Mouse (Mus musculus) testis, postnatal 14 days (tissue): Measurements from ENCODE around the gene Arhgef26.

Source experiments
- DNase-seq: peaks from one replicate; pipeline ENCODE4 v3.0.0; 2021; ENCODE audit warnings: low spot score

Gene Arhgef26

DNA sequence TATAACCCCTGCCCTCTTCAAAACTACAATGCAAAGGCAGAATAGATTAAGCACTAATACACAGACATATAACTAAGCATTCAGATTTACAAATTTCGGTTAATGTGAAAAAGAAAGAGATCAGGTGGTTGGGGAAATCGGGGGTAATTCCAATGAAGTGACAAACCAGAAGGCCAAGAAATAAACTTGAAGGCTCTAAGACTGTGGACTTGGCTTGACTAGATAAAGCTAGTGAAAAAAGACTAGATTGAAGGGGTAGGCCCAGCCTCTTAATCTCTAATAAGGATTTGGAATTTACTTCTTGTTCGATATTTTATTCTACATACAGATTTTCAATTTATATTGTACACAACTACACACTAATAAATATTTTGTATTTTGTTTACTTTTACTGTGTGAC lies at the start of gene Arhgef26:
Arhgef26 (plus strand) TSS at position 301 of the 400 bp plus-strand sequence.
- DNase-seq = no peak

DNA sequence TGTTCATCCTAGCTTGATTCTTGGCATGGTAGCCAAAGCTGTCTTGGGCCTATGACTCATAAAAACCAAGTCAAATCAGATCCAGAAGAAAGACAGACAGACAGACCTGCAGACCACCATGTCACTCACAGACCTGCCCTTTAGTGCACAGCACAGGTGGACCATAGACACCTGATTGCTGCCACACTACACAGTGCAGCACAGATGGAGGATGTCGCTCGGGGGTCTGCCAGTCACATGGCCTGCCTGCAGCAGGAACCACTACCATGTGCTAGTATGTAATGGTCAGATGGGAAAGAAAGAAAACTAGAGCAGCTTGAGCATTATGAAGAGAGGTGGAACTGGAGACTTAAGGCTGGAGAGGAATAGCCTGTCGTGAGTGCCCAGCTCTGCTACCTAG lies 27.7 kb upstream of the Arhgef26 start:
- DNase-seq = no peak

DNA sequence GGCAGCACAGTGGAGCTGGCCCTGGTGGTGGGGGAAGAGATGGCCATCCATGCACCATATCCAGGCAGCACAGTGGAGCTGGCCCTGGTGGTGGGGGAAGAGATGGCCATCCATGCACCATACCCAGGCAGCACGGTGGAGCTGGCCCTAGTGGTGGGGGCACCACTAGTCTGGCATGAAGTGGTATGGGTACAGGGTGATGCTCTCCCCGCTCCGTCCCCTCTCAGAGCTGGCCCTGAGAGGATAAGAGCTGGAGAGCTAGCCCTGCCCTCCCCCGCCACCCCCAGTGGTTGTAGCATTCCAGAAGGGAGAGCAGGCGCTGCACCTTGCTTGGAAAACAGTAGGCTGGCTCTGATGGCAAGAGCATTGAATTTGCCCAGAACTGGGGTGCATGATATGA lies 26.9 kb upstream of the Arhgef26 start:
- no peak for DNase-seq

DNA sequence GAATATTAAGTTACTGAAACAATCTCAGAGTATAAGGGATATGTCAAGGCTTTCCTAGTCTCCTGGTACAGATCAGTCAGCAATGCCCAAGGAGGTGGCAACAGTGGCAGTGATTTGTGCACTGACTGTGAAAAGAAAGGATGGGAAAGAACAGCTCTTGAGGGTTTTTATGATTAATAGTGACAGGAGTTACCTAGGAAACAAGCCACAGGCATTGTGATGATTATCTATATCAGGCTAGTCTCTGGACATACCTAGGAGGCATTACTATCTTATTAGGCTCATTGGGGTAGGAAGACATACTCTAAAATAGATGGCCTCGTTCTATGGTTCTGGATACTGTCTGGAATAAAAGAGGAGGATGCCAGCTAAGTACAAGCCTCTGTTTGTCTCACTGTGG lies 13.4 kb upstream of the Arhgef26 start:
- no peak for DNase-seq

GRCm38 (mm10) chr3:62327903-62328302 lies 10.2 kb upstream of the Arhgef26 start:
- DNase-seq = no peak

DNA sequence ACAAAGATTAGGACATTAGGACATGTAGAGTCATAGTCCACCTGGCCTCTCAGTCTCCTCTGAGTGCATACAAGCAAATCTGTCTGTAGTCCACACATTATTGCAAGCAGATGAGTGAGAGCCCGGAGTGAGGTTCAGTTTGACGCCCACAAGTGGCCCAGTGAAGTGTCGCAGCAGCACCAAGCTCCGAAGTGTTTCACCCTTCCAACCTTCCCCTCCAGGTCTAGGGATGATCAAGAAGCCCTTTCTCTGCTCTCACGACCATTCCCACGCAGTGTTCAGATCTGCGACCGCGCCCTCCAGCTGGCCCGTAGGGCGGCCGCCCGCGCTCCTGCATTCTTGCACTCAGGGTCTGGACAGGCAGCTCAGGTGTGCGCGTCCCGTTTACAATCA lies 313 bp downstream of the Arhgef26 start:
- DNase-seq = no peak

GRCm38 (mm10) chr3:62338854-62339515 lies 841 bp downstream of the Arhgef26 start:
- DNase-seq = peak; percentile 74

- peak; percentile 23 for DNase-seq
Measured at GRCm38 (mm10) chr3:62339516-62340051, 1.4 kb downstream of the Arhgef26 start.

GRCm38 (mm10) chr3:62340154-62340760 lies 2.1 kb downstream of the Arhgef26 start:
- DNase-seq = no peak

GRCm38 (mm10) chr3:62340861-62341260 lies 2.7 kb downstream of the Arhgef26 start:
- DNase-seq = no peak

- no peak for DNase-seq
Measured at GRCm38 (mm10) chr3:62341496-62342205, 3.5 kb downstream of the Arhgef26 start.

GRCm38 (mm10) chr3:62348514-62349217 lies 10.5 kb downstream of the Arhgef26 start:
- DNase-seq = no peak

DNA sequence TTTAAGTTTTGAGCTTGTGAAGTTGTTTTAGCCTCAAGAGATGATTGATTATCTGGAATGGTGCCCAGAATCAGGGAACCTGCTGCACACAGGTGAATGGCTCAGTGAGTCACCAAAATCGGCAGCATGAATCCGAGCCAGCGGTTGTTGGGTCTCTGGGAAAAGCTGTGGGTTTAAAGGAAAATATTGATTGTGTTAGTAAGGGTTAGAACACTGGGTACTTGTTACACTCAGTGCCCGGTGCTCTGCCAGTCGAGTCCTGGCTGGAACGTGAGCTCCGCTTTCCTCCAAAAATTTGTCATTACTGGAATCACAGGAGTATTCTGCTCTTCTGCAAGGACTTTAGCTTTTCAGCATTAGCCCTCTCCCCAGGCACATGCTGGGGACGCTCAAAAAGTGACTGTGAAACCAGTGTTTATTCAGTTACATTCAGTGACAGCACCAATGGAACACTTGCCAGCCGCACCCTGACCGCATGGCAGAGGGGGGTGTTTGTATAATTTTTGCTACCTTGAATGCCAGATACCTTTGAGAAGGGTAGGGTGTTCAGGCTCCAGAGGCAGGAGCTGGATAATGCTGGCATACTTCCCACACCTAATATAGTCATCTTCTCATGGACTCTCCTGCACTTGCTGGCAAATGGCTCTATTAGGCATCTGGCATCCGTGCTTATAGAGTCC lies 11.2 kb downstream of the Arhgef26 start:
- peak; percentile 4 for DNase-seq

DNA sequence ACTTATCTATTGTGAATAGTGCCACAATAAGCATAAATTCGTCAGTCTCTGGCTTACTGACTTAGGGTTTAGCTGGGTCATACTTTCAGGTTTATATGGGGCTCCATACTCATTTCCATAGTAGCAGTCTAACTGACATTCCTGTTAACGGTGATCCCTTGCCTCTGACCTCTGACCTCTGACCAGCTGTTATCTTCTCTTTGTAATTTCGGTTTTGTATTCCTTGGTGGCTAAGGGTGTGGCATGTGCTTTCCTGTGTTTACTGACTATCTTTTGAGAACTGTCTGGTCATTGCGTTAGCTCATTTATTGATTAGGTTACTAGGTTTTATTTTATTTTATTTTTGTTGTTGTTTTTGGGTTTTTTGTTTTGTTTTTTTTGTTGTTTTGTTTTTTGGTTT lies 13.9 kb downstream of the Arhgef26 start:
- DNase-seq = no peak

GRCm38 (mm10) chr3:62352876-62353275 lies 14.7 kb downstream of the Arhgef26 start:
- DNase-seq = no peak

DNA sequence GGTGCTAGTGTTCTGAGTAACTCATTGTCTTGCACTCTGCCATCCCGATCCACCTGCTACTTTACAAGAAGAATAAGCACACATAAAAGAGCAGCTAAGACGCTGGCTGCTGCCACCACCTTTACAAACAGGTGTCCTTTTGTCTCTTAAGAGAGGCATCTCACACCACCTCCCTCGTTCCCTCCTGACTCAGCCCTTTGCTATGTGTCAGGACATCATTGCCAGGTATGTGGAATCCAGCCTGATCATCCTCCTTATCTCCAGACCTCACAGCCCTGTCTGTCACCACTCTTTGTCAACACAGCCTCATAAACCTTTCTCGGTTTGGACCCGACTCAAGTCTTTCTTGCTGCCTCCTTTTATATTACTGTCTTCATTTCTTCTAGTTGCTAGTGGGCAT lies 29.7 kb downstream of the Arhgef26 start:
- no peak for DNase-seq

GRCm38 (mm10) chr3:62372841-62373240 lies 34.7 kb downstream of the Arhgef26 start:
- DNase-seq = no peak

DNA sequence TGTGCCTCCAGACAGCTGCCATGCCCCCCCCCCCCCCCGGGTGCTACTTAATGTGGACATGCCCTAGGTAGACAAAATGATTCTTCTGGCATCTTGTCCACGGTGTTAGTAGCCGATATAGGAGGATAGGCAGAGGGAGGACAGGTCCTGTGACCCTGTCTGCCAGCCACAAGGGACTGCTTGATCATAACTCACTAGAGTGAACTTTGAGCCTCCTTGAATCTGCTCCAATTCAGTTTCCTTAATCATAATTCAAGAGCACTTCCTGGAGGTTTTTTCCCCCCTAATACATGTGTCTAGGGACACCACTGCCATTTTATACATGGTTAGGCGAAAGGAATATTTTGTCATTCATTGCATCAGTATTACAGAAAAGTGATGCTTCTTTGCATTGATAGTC lies 36.2 kb downstream of the Arhgef26 start:
- no peak for DNase-seq

GRCm38 (mm10) chr3:62374831-62375230 lies 36.7 kb downstream of the Arhgef26 start:
- no peak for DNase-seq

DNA sequence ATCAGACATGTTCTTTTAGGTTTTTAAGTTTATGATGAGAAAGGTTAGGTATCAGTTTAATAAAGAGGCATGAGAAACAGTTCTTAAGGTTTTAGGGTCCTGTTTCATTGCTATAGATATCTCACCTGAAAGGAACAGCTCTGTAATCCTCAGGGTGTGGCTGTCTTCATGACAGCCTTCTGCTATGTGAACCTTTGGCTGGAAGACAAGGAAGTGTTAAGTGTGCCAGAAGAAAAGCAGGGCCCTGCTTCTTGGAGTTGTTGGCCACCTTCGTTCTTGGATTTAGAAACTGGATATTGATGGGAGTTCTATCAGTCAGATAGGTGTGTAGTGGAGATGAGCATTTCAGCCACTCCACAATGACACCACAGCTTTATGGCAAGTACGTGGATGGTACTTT lies 38.6 kb downstream of the Arhgef26 start:
- no peak for DNase-seq

DNA sequence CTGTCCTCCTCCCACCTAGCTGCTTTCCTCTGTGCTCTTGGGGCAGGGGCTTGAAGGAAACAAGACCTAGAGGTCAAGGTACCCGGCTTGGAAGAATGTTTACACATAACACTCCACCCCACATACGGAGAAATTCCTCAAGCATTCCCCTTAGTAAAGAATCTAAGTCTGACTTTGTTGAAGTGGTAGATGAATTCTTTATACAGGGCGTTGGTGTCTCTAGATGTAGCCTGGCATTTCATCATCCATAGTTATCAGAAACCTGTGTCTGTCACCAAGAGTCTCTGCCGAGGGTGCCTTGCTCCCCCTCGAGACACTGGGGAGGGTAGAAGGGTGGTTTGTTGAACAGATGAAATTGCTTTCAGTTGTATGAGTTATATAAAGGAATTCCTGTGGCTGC lies 41.8 kb downstream of the Arhgef26 start:
- no peak for DNase-seq

DNA sequence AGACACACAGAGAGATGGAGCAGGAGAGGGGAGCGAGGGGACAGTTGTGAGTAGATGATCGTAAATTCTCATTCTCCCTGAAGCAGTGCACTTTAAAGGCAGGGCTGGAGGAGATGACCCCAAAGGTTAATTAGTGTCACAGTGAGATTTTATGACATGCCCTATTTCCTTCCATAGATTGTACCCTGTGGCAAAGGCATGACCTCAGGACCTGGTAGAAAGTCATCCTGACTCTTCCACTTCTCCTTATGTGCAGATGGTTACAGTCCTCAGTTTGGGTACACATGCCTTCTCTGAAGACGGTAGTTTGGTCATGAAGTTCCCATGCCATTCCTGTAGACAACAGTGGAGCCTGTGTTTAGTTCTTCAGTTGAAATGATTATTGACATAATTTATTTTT lies 42.3 kb downstream of the Arhgef26 start:
- DNase-seq = no peak
